Comparison of ENCODE assay signal across 11 mouse cellular contexts in genomic region chr13:60529381-60530069, GRCm38 (mm10).
DNase-seq lines count a peak whose midpoint lies in the region; ATAC-seq lines count a peak whose summit lies in the region.
"Had no signal": no experiment of that assay in that cellular context is flagged by ENCODE, and none has a peak within 500 bp of the region (broad histone marks: within the 10 kb centered on the region; RNA-seq: fewer than 3 reads in every experiment).

No protein-coding gene starts in this region.

- H3K4me1 ChIP-seq in neural tube, embryonic 11.5 days (ENCODE audit: control insufficient read depth, insufficient read depth, low read length), result peaks cover 3% of the 10 kb centered on the region; the same call in 1 of the 2 replicates
- peaks cover 6% of the 10 kb centered on the region; the same call in 1 of the 2 replicates for H3K4me1 ChIP-seq in hindbrain, embryonic 16.5 days (ENCODE audit: control insufficient read depth, insufficient read depth, low read depth, low read length)
- peaks cover 23% of the 10 kb centered on the region for H3K4me1 ChIP-seq in limb, embryonic 10.5 days

- no peak overlapping the region for H3K4me3 ChIP-seq in neural tube, embryonic 11.5 days (ENCODE audit: low read depth, low read length)
- no peak overlapping the region for H3K4me3 ChIP-seq in hindbrain, embryonic 16.5 days (ENCODE audit: low read length)
- no peak overlapping the region for H3K4me3 ChIP-seq in limb, embryonic 10.5 days
- H3K4me3 ChIP-seq: erythroblast, embryonic 14.5 days had no signal

- H3K9ac ChIP-seq in neural tube, embryonic 11.5 days (ENCODE audit: low read length), result no peak overlapping the region
- H3K9ac ChIP-seq in hindbrain, embryonic 16.5 days (ENCODE audit: low read depth, low read length), result no peak overlapping the region

- no peaks in the 10 kb centered on the region for H3K27me3 ChIP-seq in neural tube, embryonic 11.5 days (ENCODE audit: control insufficient read depth, insufficient read depth, low read length)
- no peaks in the 10 kb centered on the region for H3K27me3 ChIP-seq in hindbrain, embryonic 16.5 days (replicated peaks; ENCODE audit: control insufficient read depth, insufficient read depth, low read length)
- no peaks in the 10 kb centered on the region for H3K27me3 ChIP-seq in limb, embryonic 10.5 days (ENCODE audit: low read depth, poor library complexity, severe bottlenecking)

- DNase-seq in neural tube, embryonic 11.5 days (ENCODE audit: low spot score), result no peak
- DNase-seq in neural tube, embryonic 10.5 days (ENCODE audit: extremely low spot score, low spot score), result no peak
- no peak for DNase-seq in limb, embryonic 10.5 days (ENCODE audit: low spot score)
- DNase-seq in thymus, postnatal 14 days, result no peak
- no peak for DNase-seq in heart, adult 9 months (ENCODE audit: low spot score in 2 of 2)
- DNase-seq in adrenal gland, postnatal 25 days, result no peak
- no peak for DNase-seq in testis, postnatal 14 days (ENCODE audit: low spot score)
- DNase-seq: right cerebral cortex, postnatal 25 days had no signal

- 23% methylated on average over 6 of the region's 6 CpGs for WGBS in neural tube, embryonic 11.5 days
- 6% methylated on average over 6 of the region's 6 CpGs for WGBS in hindbrain, embryonic 16.5 days
- 15% methylated on average over 6 of the region's 6 CpGs for WGBS in limb, embryonic 10.5 days

- ATAC-seq in neural tube, embryonic 11.5 days (ENCODE audit: insufficient read depth, low FRiP score, low TSS enrichment), result peak; percentile 78
- ATAC-seq in hindbrain, embryonic 16.5 days, result peak; percentile 79
- ATAC-seq: CD4-positive, CD25-positive, alpha-beta regulatory T cell, adult 4 months had no signal

- no peak overlapping the region for H3K27ac ChIP-seq in neural tube, embryonic 11.5 days (ENCODE audit: low read depth, low read length)
- H3K27ac ChIP-seq in hindbrain, embryonic 16.5 days (ENCODE audit: low read depth, low read length), result no peak overlapping the region; the same call in 1 of the 2 replicates
- 0 out of 2 replicates have a peak overlapping the region, but pooled peaks have one; percentile 19 for H3K27ac ChIP-seq in limb, embryonic 10.5 days

- no peaks in the 10 kb centered on the region for H3K9me3 ChIP-seq in neural tube, embryonic 11.5 days (ENCODE audit: control insufficient read depth, low read length)
- H3K9me3 ChIP-seq in hindbrain, embryonic 16.5 days (ENCODE audit: control insufficient read depth, low read length), result no peaks in the 10 kb centered on the region
- H3K9me3 ChIP-seq in limb, embryonic 10.5 days (replicated peaks), result no peaks in the 10 kb centered on the region

- H3K36me3 ChIP-seq in neural tube, embryonic 11.5 days (ENCODE audit: control insufficient read depth, insufficient read depth, low read length), result no peaks in the 10 kb centered on the region
- no peaks in the 10 kb centered on the region for H3K36me3 ChIP-seq in hindbrain, embryonic 16.5 days (ENCODE audit: control insufficient read depth, insufficient read depth, low read length)
- H3K36me3 ChIP-seq in limb, embryonic 10.5 days, result no peaks in the 10 kb centered on the region

- H3K4me2 ChIP-seq in neural tube, embryonic 11.5 days (ENCODE audit: low read depth), result no peak overlapping the region
- no peak overlapping the region for H3K4me2 ChIP-seq in hindbrain, embryonic 16.5 days (ENCODE audit: low read length)
